Mouse (Mus musculus) liver, embryonic 12.5 days (tissue): Measurements from ENCODE around the gene Tnfrsf1b. TPM values are rescaled to one million over a fixed set of nuclear protein-coding genes. Genes with fewer than 3 reads are reported as not detected.

Experiments used
- ATAC-seq: fragments of 200-750 bp; cut with Nextera tagmentation; 2 replicates; pipeline ENCODE4 v1.8.0; 2017; ENCODE audit warnings: moderate number of reproducible peaks, mild to moderate bottlenecking, moderate library complexity
- H3K27ac ChIP-seq: fragments of 300-500 bp; sonication (generic); 2 replicates; pipeline ENCODE4 v1.5.1; 2016; ENCODE audit warnings: mild to moderate bottlenecking
- H3K27me3 ChIP-seq: fragments of 300-500 bp; sonication (generic); replicated peaks from 2 replicates; pipeline ENCODE4 v1.6.1; 2016; ENCODE audit warnings: mild to moderate bottlenecking, moderate library complexity
- H3K36me3 ChIP-seq: fragments of 300-500 bp; sonication (generic); 2 replicates; pipeline ENCODE4 v1.6.1; 2016; ENCODE audit warnings: mild to moderate bottlenecking, moderate library complexity
- H3K4me1 ChIP-seq: fragments of 300-500 bp; sonication (generic); 2 replicates; pipeline ENCODE4 v1.6.1; 2016
- H3K4me2 ChIP-seq: fragments of 300-500 bp; sonication (generic); 2 replicates; pipeline ENCODE4 v1.6.1; 2016; ENCODE audit warnings: mild to moderate bottlenecking, moderate library complexity
- H3K4me3 ChIP-seq: fragments of 300-500 bp; sonication (generic); 2 replicates; pipeline ENCODE4 v1.5.1; 2016; ENCODE audit warnings: mild to moderate bottlenecking, moderate library complexity
- H3K9ac ChIP-seq: fragments of 300-500 bp; sonication (generic); 2 replicates; pipeline ENCODE4 v1.6.1; 2016; ENCODE audit warnings: mild to moderate bottlenecking, moderate library complexity
- H3K9me3 ChIP-seq: fragments of 300-500 bp; sonication (generic); replicated peaks from 2 replicates; pipeline ENCODE4 v1.6.1; 2016; ENCODE audit warnings: mild to moderate bottlenecking, moderate library complexity
- whole genome bisulfite sequencing: fragments of 180-500 bp; shearing (Covaris S2); methylation state at CpG from one replicate; pipeline ENCODE4 v1.1.7; 2016; ENCODE audit not compliant: insufficient replicate concordance; 5-methylcytosine and 5-hydroxymethylcytosine counted together
- polyA plus RNA-seq: library from polyadenylated mRNA; unstranded; fragments of >200 nt; fragmentation: Nextera tagmentation; extraction: Ambion mirVana; gene quantifications from 2 replicates; pipeline ENCODE4 v1.2.1, GENCODE M21; 2016

Gene Tnfrsf1b
- polyA plus RNA-seq, 1 experiment from 2014 or later, result 4.9 TPM

- ATAC-seq, result no peak
- no peaks in the 10 kb centered on the region for H3K27me3 ChIP-seq
- 64% methylated on average over 5 of the region's 5 CpGs for WGBS
Measured at GRCm38 (mm10) chr4:145273923-145274322, 27.3 kb upstream of the Tnfrsf1b start.

DNA sequence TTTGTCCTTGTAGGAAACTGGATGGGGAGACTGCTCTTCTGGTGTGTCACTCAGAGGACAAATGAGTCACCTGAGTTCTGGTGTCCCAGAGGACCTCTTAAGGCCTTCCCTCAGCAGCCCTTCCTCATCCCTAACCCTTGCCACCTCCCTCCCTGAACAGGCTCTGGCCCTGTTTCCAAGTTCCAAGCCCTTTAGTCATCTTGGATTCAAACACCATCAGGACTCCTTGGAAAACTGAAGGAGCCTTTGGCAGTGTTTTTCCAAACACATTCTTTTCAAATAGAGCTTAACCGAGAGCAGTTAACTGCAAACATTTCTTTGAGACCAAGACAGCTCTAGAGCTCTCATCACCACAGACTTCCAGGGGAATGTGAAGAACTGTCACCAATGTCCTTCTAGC lies 26.1 kb upstream of the Tnfrsf1b start:
- Histone ChIP-seq H3K27ac (no peak overlapping the region), H3K9me3 (no peaks in the 10 kb centered on the region), H3K4me3 (no peak overlapping the region)

More at GRCm38 (mm10) chr4:145273923-145274322, 27.3 kb upstream of the Tnfrsf1b start:
- H3K4me1 ChIP-seq, result no peaks in the 10 kb centered on the region
- H3K9me3 ChIP-seq, result no peaks in the 10 kb centered on the region
- H3K27ac ChIP-seq, result no peak overlapping the region
- H3K9ac ChIP-seq, result no peak overlapping the region
- no peak overlapping the region for H3K4me2 ChIP-seq
- H3K36me3 ChIP-seq, result no peaks in the 10 kb centered on the region
- H3K4me3 ChIP-seq, result no peak overlapping the region

GRCm38 (mm10) chr4:145271634-145272033 lies 25.0 kb upstream of the Tnfrsf1b start:
- 70% methylated on average over 4 of the region's 4 CpGs for WGBS
- Histone ChIP-seq H3K9me3 (no peaks in the 10 kb centered on the region), H3K27ac (no peak overlapping the region), H3K4me2 (no peak overlapping the region), H3K27me3 (no peaks in the 10 kb centered on the region), H3K36me3 (no peaks in the 10 kb centered on the region), H3K4me3 (no peak overlapping the region), H3K9ac (no peak overlapping the region), H3K4me1 (no peaks in the 10 kb centered on the region)
- no peak for ATAC-seq

More for the DNA sequence above, 26.1 kb upstream of the Tnfrsf1b start:
- Histone ChIP-seq H3K36me3 (no peaks in the 10 kb centered on the region), H3K9ac (no peak overlapping the region), H3K4me2 (no peak overlapping the region), H3K27me3 (no peaks in the 10 kb centered on the region), H3K4me1 (no peaks in the 10 kb centered on the region)
- ATAC-seq, result no peak
- WGBS, result 61% methylated on average over 1 of the region's 1 CpGs

- no peak overlapping the region for H3K9ac ChIP-seq
- H3K4me1 ChIP-seq, result no peaks in the 10 kb centered on the region
- no peaks in the 10 kb centered on the region for H3K27me3 ChIP-seq
- WGBS, result 35% methylated on average over 5 of the region's 5 CpGs
- H3K4me2 ChIP-seq, result no peak overlapping the region
- no peaks in the 10 kb centered on the region for H3K9me3 ChIP-seq
- H3K4me3 ChIP-seq, result no peak overlapping the region
- ATAC-seq, result no peak
- H3K36me3 ChIP-seq, result no peaks in the 10 kb centered on the region
- H3K27ac ChIP-seq, result no peak overlapping the region
Measured at GRCm38 (mm10) chr4:145270136-145270535, 23.5 kb upstream of the Tnfrsf1b start.

DNA sequence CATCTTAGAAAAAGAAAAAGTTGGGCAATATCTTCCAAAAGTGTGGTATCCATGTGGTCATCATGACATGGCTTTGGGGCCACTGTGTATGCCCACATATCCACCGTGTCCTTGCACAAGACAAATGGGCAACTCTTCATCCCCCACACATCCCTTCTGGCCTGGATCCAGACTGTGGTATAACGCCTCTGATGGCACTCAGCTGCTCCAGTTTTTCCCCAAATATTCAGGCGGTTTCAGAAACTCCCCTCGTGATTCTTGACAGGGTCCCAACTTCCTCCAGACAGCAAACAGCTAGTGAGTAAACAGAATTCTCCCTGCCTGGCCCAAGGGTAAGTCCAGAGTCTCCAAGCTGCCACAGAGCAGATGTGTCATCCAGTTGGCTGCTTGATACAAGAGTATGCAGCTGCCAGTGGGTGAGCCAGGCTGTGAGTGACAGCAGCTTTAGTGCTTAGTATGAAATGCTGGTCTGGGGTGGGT lies 21.0 kb upstream of the Tnfrsf1b start:
- no peak overlapping the region for H3K27ac ChIP-seq

DNA sequence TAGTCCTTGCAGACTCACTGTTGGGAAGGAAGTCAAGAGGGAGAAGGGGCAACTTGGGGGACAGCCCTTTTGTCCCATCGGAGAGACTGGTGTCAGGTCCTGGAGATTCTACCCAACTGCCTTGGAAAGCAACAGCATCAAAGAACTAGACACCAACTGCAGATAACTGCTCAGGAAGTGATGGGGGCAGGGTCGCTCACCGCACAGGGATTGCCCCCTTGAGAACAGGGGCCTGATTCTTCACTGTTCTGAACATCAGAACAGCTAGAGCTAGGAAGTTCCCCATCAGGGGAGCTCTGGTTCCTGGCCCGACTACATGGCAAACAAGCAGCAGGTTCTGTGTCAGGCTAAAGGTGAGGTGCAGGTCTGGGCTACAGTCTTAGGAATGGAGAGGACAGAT lies 19.8 kb upstream of the Tnfrsf1b start:
- H3K4me2 ChIP-seq, result no peak overlapping the region
- H3K27me3 ChIP-seq, result no peaks in the 10 kb centered on the region
- ATAC-seq, result no peak
- WGBS, result 47% methylated on average over 4 of the region's 4 CpGs
- H3K4me3 ChIP-seq, result no peak overlapping the region
- no peak overlapping the region for H3K27ac ChIP-seq
- no peak overlapping the region for H3K9ac ChIP-seq
- no peaks in the 10 kb centered on the region for H3K36me3 ChIP-seq
- no peaks in the 10 kb centered on the region for H3K4me1 ChIP-seq
- no peaks in the 10 kb centered on the region for H3K9me3 ChIP-seq

More for the DNA sequence above, 21.0 kb upstream of the Tnfrsf1b start:
- H3K9me3 ChIP-seq, result no peaks in the 10 kb centered on the region
- no peaks in the 10 kb centered on the region for H3K27me3 ChIP-seq
- H3K36me3 ChIP-seq, result no peaks in the 10 kb centered on the region
- H3K4me1 ChIP-seq, result no peaks in the 10 kb centered on the region
- H3K4me2 ChIP-seq, result no peak overlapping the region
- ATAC-seq, result no peak
- H3K4me3 ChIP-seq, result no peak overlapping the region
- no peak overlapping the region for H3K9ac ChIP-seq
- 59% methylated on average over 4 of the region's 4 CpGs for WGBS

GRCm38 (mm10) chr4:145264761-145265160 lies 18.1 kb upstream of the Tnfrsf1b start:
- no peak for ATAC-seq
- Histone ChIP-seq H3K4me3 (no peak overlapping the region), H3K27me3 (no peaks in the 10 kb centered on the region), H3K4me1 (no peaks in the 10 kb centered on the region), H3K27ac (no peak overlapping the region), H3K9ac (no peak overlapping the region), H3K4me2 (no peak overlapping the region), H3K36me3 (no peaks in the 10 kb centered on the region), H3K9me3 (no peaks in the 10 kb centered on the region)
- WGBS, result 20% methylated on average over 2 of the region's 2 CpGs

GRCm38 (mm10) chr4:145263583-145263982 lies 16.9 kb upstream of the Tnfrsf1b start:
- WGBS, result 80% methylated on average over 1 of the region's 1 CpGs
- Histone ChIP-seq H3K9ac (no peak overlapping the region), H3K27ac (no peak overlapping the region), H3K9me3 (no peaks in the 10 kb centered on the region), H3K36me3 (no peaks in the 10 kb centered on the region), H3K4me2 (no peak overlapping the region), H3K4me1 (no peaks in the 10 kb centered on the region), H3K27me3 (no peaks in the 10 kb centered on the region), H3K4me3 (no peak overlapping the region)
- ATAC-seq, result no peak

DNA sequence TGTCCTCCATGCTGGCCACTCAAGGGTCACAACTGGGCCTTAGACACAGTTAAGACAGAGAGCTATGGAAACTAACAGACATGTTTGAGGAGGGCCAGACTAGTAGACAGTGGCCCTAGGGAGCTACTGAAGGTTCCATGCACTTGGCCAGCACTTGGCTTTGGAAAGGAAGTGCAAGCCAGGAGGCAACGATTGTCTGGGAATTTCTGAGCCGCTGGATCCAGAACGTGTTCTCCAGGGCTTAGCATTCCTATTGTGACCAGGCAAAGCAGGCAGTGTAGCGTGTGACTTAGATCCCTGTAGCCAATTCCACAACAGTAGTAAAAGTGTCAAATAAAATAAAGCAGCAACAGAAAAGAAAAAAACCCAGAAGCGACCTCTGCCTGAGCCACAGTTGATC lies 14.1 kb upstream of the Tnfrsf1b start:
- no peak overlapping the region for H3K4me2 ChIP-seq
- no peaks in the 10 kb centered on the region for H3K27me3 ChIP-seq
- H3K4me1 ChIP-seq, result no peaks in the 10 kb centered on the region
- no peak overlapping the region for H3K27ac ChIP-seq
- H3K36me3 ChIP-seq, result no peaks in the 10 kb centered on the region
- ATAC-seq, result no peak
- H3K4me3 ChIP-seq, result no peak overlapping the region
- H3K9ac ChIP-seq, result no peak overlapping the region
- no peaks in the 10 kb centered on the region for H3K9me3 ChIP-seq
- WGBS, result 67% methylated on average over 5 of the region's 5 CpGs

DNA sequence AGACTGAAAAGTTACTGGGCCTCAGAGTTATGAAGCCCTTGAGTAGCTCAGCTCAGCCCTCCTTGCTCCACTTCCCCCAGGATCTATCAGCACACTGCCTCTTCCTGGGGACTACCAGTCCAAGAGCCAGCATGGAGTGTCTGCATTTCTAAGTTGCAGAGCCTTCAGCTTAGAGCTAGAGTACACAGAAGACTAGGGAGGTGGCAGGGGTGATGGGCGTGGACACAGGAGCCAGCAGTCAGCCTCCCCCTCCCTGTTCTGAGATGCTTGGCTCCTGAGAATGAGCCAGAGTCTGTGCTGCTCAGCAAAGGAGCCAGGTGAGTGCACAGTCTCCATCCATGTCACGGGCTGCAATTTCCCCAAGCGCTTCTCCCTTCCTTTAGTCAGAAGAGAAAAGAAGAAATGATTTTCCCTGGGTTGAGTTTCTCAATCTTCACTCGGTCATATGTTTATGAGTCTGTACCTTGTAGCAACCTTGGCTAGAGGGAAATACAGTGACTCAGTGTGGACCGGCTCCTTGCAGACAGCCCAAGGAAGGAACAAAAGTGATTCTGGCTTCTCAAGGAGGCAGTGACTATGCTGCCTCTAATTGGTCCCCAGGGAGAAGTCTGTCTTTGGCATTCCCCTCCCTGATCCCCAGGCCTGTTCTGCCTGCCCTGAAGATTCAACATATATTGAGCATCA lies 11.2 kb upstream of the Tnfrsf1b start:
- Histone ChIP-seq H3K4me1 (no peaks in the 10 kb centered on the region), H3K4me2 (no peak overlapping the region), H3K36me3 (no peaks in the 10 kb centered on the region), H3K9ac (no peak overlapping the region), H3K27me3 (peaks cover 5% of the 10 kb centered on the region; the same call in 1 of the 2 replicates), H3K4me3 (no peak overlapping the region), H3K27ac (no peak overlapping the region), H3K9me3 (no peaks in the 10 kb centered on the region)
- 57% methylated on average over 5 of the region's 5 CpGs for WGBS
- ATAC-seq, result no peak

DNA sequence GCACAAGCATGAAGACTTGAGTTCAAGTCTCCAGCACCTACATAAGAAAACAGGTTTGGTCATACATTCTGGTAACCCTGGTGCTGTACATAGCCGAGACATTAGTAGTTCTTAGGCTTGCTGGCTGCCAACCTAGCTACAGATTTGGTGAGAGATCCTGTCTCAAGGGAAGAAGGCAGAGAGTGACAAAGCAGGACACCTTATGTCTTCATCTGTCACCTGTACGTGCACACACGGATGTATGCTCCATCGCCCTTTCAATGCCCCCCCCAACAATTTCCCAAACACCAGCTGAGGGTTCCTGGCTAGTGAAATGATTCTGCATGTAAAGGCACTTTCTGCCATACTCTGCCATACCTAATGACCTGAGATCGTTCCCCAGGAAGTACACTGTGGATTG lies 9.5 kb upstream of the Tnfrsf1b start:
- Histone ChIP-seq H3K36me3 (no peaks in the 10 kb centered on the region), H3K4me3 (no peak overlapping the region), H3K27ac (no peak overlapping the region), H3K9me3 (no peaks in the 10 kb centered on the region), H3K9ac (no peak overlapping the region), H3K4me1 (no peaks in the 10 kb centered on the region), H3K4me2 (no peak overlapping the region), H3K27me3 (peaks cover 5% of the 10 kb centered on the region; the same call in 1 of the 2 replicates)
- 75% methylated on average over 5 of the region's 5 CpGs for WGBS
- no peak for ATAC-seq

DNA sequence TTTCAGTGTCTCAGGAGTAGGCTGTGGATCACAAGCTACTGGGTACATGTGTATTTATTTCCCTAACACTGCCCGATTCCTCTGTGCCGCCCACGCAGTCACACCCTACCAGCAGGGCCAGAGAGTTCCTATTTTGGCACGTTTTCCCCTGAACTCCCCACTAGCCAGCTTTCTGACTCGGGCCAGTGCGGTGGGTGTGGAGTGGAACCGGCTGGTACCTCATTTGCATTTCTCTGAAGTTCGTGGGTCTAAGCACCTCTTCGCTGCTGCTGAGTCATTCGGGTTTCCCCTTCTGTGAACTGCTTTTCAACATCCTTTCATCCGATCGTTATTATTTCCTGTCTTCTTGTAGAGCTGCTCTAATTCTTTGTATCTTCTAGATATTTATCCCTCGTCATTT lies 7.7 kb upstream of the Tnfrsf1b start:
- Histone ChIP-seq H3K4me2 (peak overlapping the region; percentile 15; the same call in 1 of the 2 replicates), H3K4me1 (no peaks in the 10 kb centered on the region)

DNA sequence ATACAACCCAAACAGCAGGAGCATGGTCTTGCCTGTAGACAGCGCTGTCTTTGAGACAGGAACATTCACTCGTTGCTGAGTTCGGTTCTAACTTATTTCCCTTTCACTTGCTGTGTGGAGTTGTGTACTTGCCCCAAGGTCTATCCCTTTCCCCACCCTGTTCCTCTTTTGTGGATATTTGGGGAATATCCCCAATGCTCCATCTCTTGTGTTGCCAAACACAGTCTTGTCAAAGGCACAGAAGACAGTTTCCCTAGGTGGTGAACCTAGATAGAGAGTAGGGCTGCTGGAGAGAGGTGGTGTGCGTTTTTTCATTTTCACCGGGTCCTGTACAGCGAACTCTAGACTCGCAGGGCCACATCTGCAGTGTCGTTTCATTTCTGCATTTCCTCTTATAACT lies 5.9 kb upstream of the Tnfrsf1b start:
- no peaks in the 10 kb centered on the region for H3K36me3 ChIP-seq
- H3K4me2 ChIP-seq, result no peak overlapping the region
- H3K27ac ChIP-seq, result no peak overlapping the region
- H3K4me1 ChIP-seq, result no peaks in the 10 kb centered on the region
- H3K9me3 ChIP-seq, result no peaks in the 10 kb centered on the region
- no peak for ATAC-seq
- peaks cover 26% of the 10 kb centered on the region for H3K27me3 ChIP-seq
- no peak overlapping the region for H3K9ac ChIP-seq
- 67% methylated on average over 8 of the region's 8 CpGs for WGBS
- no peak overlapping the region for H3K4me3 ChIP-seq

More for the DNA sequence above, 7.7 kb upstream of the Tnfrsf1b start:
- H3K27ac ChIP-seq, result no peak overlapping the region
- H3K27me3 ChIP-seq, result peaks cover 13% of the 10 kb centered on the region; the same call in 1 of the 2 replicates
- H3K9me3 ChIP-seq, result no peaks in the 10 kb centered on the region
- 22% methylated on average over 13 of the region's 13 CpGs for WGBS
- H3K9ac ChIP-seq, result no peak overlapping the region
- no peak for ATAC-seq
- H3K36me3 ChIP-seq, result no peaks in the 10 kb centered on the region
- H3K4me3 ChIP-seq, result no peak overlapping the region
